Mouse (Mus musculus): ENCODE measurements around the gene Prkx. TPM values are rescaled to one million over a fixed set of nuclear protein-coding genes. Genes with fewer than 3 reads are reported as not detected.

Gene Prkx
- total RNA-seq, 2 experiments from 2014 or later: 4.7 to 5.5 TPM

Other genes starting within 250 kb of the Prkx start
- not detected for gene Pbsn, start 57.3 kb upstream of the Prkx start, total RNA-seq (2021)
- gene Gm14744, start 68.5 kb upstream of the Prkx start, total RNA-seq (2021): not detected
- not detected for gene 5430402E10Rik, start 128.8 kb upstream of the Prkx start, total RNA-seq (2021)

Measured in gastrocnemius, postnatal 10 days (tissue).